Mouse (Mus musculus) cerebellum, postnatal 36 days (tissue): Measurements from ENCODE around the gene Uprt.

Experiments
- DNase-seq, 2 experiments: peaks; one replicate each; pipeline ENCODE4 v3.0.0; 2021 to 2022; ENCODE audit warnings: mixed read lengths in 2 of 2

The Uprt gene

GRCm38 (mm10) chrX:104482572-104483443 is at the start of gene Uprt:
Gene Uprt (plus strand): TSS chrX:104482818.
- DNase-seq = peak; percentile 72 to 73

GRCm38 (mm10) chrX:104433456-104433855 is 49.2 kb upstream of the Uprt start:
- DNase-seq = no peak

GRCm38 (mm10) chrX:104452433-104452832 is 30.2 kb upstream of the Uprt start:
- DNase-seq = no peak

- DNase-seq = no peak
Measured at GRCm38 (mm10) chrX:104461755-104462154, 20.9 kb upstream of the Uprt start.

- no peak for DNase-seq
Measured at GRCm38 (mm10) chrX:104464376-104464775, 18.2 kb upstream of the Uprt start.

- DNase-seq = no peak
Measured at GRCm38 (mm10) chrX:104478041-104478440, 4.6 kb upstream of the Uprt start.

- peak; percentile 28 to 40 for DNase-seq
Measured at GRCm38 (mm10) chrX:104483444-104483808, 808 bp downstream of the Uprt start.

GRCm38 (mm10) chrX:104485596-104485995 is 3.0 kb downstream of the Uprt start:
- no peak for DNase-seq

GRCm38 (mm10) chrX:104488036-104488435 is 5.4 kb downstream of the Uprt start:
- no peak for DNase-seq

- DNase-seq = no peak
Measured at GRCm38 (mm10) chrX:104488870-104489467, 6.4 kb downstream of the Uprt start.

- no peak for DNase-seq
Measured at GRCm38 (mm10) chrX:104489626-104490355, 7.2 kb downstream of the Uprt start.

GRCm38 (mm10) chrX:104501765-104502164 is 19.1 kb downstream of the Uprt start:
- no peak for DNase-seq

GRCm38 (mm10) chrX:104542635-104543034 is 60.0 kb downstream of the Uprt start:
- no peak for DNase-seq

- no peak for DNase-seq
Measured at GRCm38 (mm10) chrX:104543919-104544595, 61.4 kb downstream of the Uprt start.

GRCm38 (mm10) chrX:104545283-104545682 is 62.7 kb downstream of the Uprt start:
- no peak for DNase-seq
